Mouse (Mus musculus): ENCODE measurements around the gene Chaf1a. TPM values are rescaled to one million over a fixed set of nuclear protein-coding genes. Genes with fewer than 3 reads are reported as not detected.
A peak's percentile ranks its signal among the peaks of the same experiment; 100 is the strongest.

The Chaf1a gene
- polyA plus RNA-seq, 1 experiment from 2014 or later = 32.0 TPM

DNA sequence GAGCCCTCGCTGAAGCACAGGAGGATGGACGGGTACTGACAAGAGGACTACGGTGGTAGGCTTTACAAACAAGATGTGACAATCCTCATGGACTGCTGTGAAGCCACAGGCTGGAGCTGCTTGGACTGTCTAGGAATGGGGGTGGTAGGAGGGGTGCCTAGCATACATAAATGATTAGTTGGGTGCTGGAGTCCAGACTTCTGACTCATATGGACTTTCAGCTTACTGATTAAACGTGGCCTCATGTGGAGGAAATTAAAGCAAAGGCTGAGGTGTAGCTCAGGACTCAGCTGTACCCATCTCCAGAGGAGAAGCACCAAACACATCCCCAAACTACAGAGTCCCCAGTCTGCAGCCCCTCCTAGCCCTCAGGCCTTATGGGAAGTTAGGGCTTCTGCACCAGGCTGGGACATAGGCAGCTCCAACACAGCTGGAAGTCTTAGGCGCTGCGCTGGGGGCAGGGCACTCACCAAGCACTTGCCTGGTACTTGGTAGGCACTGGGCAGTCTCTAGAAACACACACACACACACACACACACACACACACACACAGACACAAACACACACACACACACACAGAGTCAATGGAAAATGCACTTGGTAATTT, 8.0 kb upstream of the Chaf1a start:
- no peak overlapping the region for H3K4me3 ChIP-seq (ENCODE audit: low read depth, low read length)
- H3K4me2 ChIP-seq = no peak overlapping the region
- WGBS = 74% methylated on average over 6 of the region's 6 CpGs
- H3K27me3 ChIP-seq (replicated peaks; ENCODE audit: control insufficient read depth, insufficient read depth, low read length) = no peaks in the 10 kb centered on the region
- no peak overlapping the region for H3K9ac ChIP-seq (ENCODE audit: low read depth, low read length)
- peaks cover 19% of the 10 kb centered on the region for H3K36me3 ChIP-seq (ENCODE audit: control insufficient read depth, insufficient read depth, low read length)
- no peak overlapping the region for H3K27ac ChIP-seq (ENCODE audit: low read depth, low read length)
- H3K9me3 ChIP-seq (ENCODE audit: control insufficient read depth, low read length) = no peaks in the 10 kb centered on the region
- ATAC-seq (replicated peaks; ENCODE audit: low FRiP score) (no peak), DNase-seq (ENCODE audit: low spot score) (no peak)
- peaks cover 45% of the 10 kb centered on the region for H3K4me1 ChIP-seq (replicated peaks; ENCODE audit: control insufficient read depth, insufficient read depth, low read length)

DNA sequence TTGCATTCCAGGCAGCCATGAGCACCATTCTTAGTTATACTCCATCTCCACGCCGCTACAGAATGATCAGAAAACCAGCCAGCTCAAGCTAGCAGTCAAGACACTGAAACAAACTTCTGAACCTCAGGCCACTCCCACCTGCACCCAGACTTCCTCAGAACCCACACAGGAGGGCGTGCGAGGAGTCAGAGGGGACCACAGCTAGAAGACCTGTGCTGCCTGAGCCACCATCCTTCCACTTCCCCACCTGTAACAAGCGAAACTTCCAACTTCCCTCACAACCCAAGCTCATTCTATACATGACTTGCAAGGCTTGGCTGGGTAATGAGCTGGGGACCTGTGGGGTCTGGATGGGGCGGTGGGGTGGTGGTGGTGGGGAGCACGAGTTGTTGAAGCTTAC, 7.4 kb upstream of the Chaf1a start:
- peaks cover 47% of the 10 kb centered on the region for H3K4me1 ChIP-seq (replicated peaks; ENCODE audit: control insufficient read depth, insufficient read depth, low read length)
- no peak overlapping the region for H3K4me3 ChIP-seq (ENCODE audit: low read depth, low read length)
- 68% methylated on average over 7 of the region's 7 CpGs for WGBS
- no peak overlapping the region for H3K27ac ChIP-seq (ENCODE audit: low read depth, low read length)
- H3K27me3 ChIP-seq (replicated peaks; ENCODE audit: control insufficient read depth, insufficient read depth, low read length) = no peaks in the 10 kb centered on the region
- H3K9ac ChIP-seq (ENCODE audit: low read depth, low read length) = no peak overlapping the region
- H3K9me3 ChIP-seq (ENCODE audit: control insufficient read depth, low read length) = no peaks in the 10 kb centered on the region
- H3K36me3 ChIP-seq (ENCODE audit: control insufficient read depth, insufficient read depth, low read length) = peaks cover 19% of the 10 kb centered on the region
- DNase-seq (ENCODE audit: low spot score) (no peak), ATAC-seq (replicated peaks; ENCODE audit: low FRiP score) (no peak)
- no peak overlapping the region for H3K4me2 ChIP-seq

GRCm38 (mm10) chr17:56034040-56034725, 6.1 kb upstream of the Chaf1a start:
- Histone ChIP-seq H3K9ac (ENCODE audit: low read depth, low read length) (no peak overlapping the region), H3K4me3 (ENCODE audit: low read depth, low read length) (0 out of 2 replicates have a peak overlapping the region, but pooled peaks have one; percentile 4), H3K4me2 (peak overlapping the region; percentile 87), H3K36me3 (ENCODE audit: control insufficient read depth, insufficient read depth, low read length) (peaks cover 13% of the 10 kb centered on the region), H3K4me1 (replicated peaks; ENCODE audit: control insufficient read depth, insufficient read depth, low read length) (peaks cover 47% of the 10 kb centered on the region), H3K9me3 (ENCODE audit: control insufficient read depth, low read length) (no peaks in the 10 kb centered on the region), H3K27me3 (replicated peaks; ENCODE audit: control insufficient read depth, insufficient read depth, low read length) (no peaks in the 10 kb centered on the region), H3K27ac (ENCODE audit: low read depth, low read length) (0 out of 2 replicates have a peak overlapping the region, but pooled peaks have one; percentile 23)
- no peak for ATAC-seq (replicated peaks; ENCODE audit: low FRiP score)
- DNase-seq (ENCODE audit: low spot score) = no peak
- WGBS = 80% methylated on average over 7 of the region's 7 CpGs

DNA sequence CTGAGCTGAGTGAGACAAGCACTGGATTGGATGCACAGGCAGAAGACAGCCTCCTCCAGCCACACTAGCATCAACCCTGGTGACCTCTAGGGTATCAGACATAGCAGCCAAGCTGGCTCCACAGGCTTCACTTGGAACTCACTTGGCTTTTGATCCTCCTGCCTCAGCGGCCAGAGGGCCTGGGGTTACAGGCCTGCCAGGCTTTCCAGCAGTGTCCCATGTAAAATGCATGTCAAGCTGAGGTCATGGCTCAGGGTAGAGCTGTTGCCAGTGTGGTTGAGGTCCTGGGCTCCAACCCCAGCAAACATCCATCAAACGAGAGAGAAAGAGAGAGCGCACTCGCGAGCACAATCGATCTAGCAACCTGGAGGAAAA, 5.5 kb upstream of the Chaf1a start:
- ATAC-seq (replicated peaks; ENCODE audit: low FRiP score) = no peak
- peaks cover 47% of the 10 kb centered on the region for H3K4me1 ChIP-seq (replicated peaks; ENCODE audit: control insufficient read depth, insufficient read depth, low read length)
- peak overlapping the region; percentile 87 for H3K4me2 ChIP-seq
- H3K27ac ChIP-seq (ENCODE audit: low read depth, low read length) = no peak overlapping the region
- no peak for DNase-seq (ENCODE audit: low spot score)
- no peaks in the 10 kb centered on the region for H3K27me3 ChIP-seq (replicated peaks; ENCODE audit: control insufficient read depth, insufficient read depth, low read length)
- peak overlapping the region; percentile 4; the same call in 1 of the 2 replicates for H3K4me3 ChIP-seq (ENCODE audit: low read depth, low read length)
- 83% methylated on average over 6 of the region's 6 CpGs for WGBS
- peaks cover 9% of the 10 kb centered on the region for H3K36me3 ChIP-seq (ENCODE audit: control insufficient read depth, insufficient read depth, low read length)
- H3K9me3 ChIP-seq (ENCODE audit: control insufficient read depth, low read length) = no peaks in the 10 kb centered on the region
- no peak overlapping the region for H3K9ac ChIP-seq (ENCODE audit: low read depth, low read length)

DNA sequence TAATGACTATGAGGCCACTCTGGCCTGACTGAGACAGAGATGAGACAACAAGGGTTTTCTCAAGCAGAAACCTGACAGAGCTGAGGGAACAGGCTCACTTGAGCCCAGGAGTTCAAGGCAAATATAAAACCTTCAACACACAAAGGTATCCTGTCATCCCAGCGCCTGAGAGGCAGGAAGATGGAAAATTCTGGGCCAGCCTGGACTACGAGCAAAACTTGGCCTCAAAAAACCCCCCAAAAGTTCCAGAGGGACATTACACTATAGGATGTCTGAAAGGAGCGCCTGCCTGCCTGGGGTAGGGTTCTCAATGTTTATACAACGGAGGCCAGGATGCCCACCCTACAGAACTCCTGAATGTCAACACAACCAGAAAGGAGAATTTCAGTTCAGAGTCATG, 5.0 kb upstream of the Chaf1a start:
- DNase-seq (ENCODE audit: low spot score) = no peak
- 70% methylated on average over 4 of the region's 4 CpGs for WGBS
- no peak for ATAC-seq (replicated peaks; ENCODE audit: low FRiP score)
- no peaks in the 10 kb centered on the region for H3K27me3 ChIP-seq (replicated peaks; ENCODE audit: control insufficient read depth, insufficient read depth, low read length)
- peaks cover 47% of the 10 kb centered on the region for H3K4me1 ChIP-seq (replicated peaks; ENCODE audit: control insufficient read depth, insufficient read depth, low read length)
- no peak overlapping the region; the same call in 1 of the 2 replicates for H3K27ac ChIP-seq (ENCODE audit: low read depth, low read length)
- H3K9ac ChIP-seq (ENCODE audit: low read depth, low read length) = peak overlapping the region; percentile 98
- peak overlapping the region; percentile 87 for H3K4me2 ChIP-seq
- peak overlapping the region; percentile 77 for H3K4me3 ChIP-seq (ENCODE audit: low read depth, low read length)
- peaks cover 9% of the 10 kb centered on the region for H3K36me3 ChIP-seq (ENCODE audit: control insufficient read depth, insufficient read depth, low read length)
- no peaks in the 10 kb centered on the region for H3K9me3 ChIP-seq (ENCODE audit: control insufficient read depth, low read length)

- Histone ChIP-seq H3K9me3 (ENCODE audit: control insufficient read depth, low read length) (no peaks in the 10 kb centered on the region), H3K27me3 (replicated peaks; ENCODE audit: control insufficient read depth, insufficient read depth, low read length) (no peaks in the 10 kb centered on the region), H3K4me3 (ENCODE audit: low read depth, low read length) (peak within 1 kb of the TSS; percentile 77), H3K4me1 (replicated peaks; ENCODE audit: control insufficient read depth, insufficient read depth, low read length) (peaks cover 37% of the 10 kb centered on the region), H3K36me3 (ENCODE audit: control insufficient read depth, insufficient read depth, low read length) (peaks cover 5% of the 10 kb centered on the region), H3K9ac (ENCODE audit: low read depth, low read length) (peak within 1 kb of the TSS; percentile 98), H3K4me2 (peak within 1 kb of the TSS; percentile 87), H3K27ac (ENCODE audit: low read depth, low read length) (peak within 1 kb of the TSS; percentile 91)
- DNase-seq (ENCODE audit: low spot score) = peak; percentile 99
- WGBS = under 1% methylated on average over 73 of the region's 74 CpGs
- peak; percentile 86 for ATAC-seq (replicated peaks; ENCODE audit: low FRiP score)
These were observed 3.9 kb upstream of the Chaf1a start, which contains the start of gene Sh3gl1 for GRCm38 (mm10) chr17:56036176-56036900. Gene Sh3gl1 (minus strand): TSS chr17:56036635.

GRCm38 (mm10) chr17:56036901-56037287, 3.3 kb upstream of the Chaf1a start:
- Histone ChIP-seq H3K9me3 (ENCODE audit: control insufficient read depth, low read length) (no peaks in the 10 kb centered on the region), H3K27me3 (replicated peaks; ENCODE audit: control insufficient read depth, insufficient read depth, low read length) (no peaks in the 10 kb centered on the region), H3K9ac (ENCODE audit: low read depth, low read length) (peak overlapping the region; percentile 56), H3K27ac (ENCODE audit: low read depth, low read length) (no peak overlapping the region), H3K36me3 (ENCODE audit: control insufficient read depth, insufficient read depth, low read length) (peaks cover 5% of the 10 kb centered on the region), H3K4me3 (ENCODE audit: low read depth, low read length) (peak overlapping the region; percentile 77), H3K4me2 (peak overlapping the region; percentile 63), H3K4me1 (replicated peaks; ENCODE audit: control insufficient read depth, insufficient read depth, low read length) (peaks cover 39% of the 10 kb centered on the region)
- ATAC-seq (replicated peaks; ENCODE audit: low FRiP score) = no peak
- WGBS = 35% methylated on average over 13 of the region's 13 CpGs
- DNase-seq (ENCODE audit: low spot score) = no peak

- WGBS = 88% methylated on average over 8 of the region's 8 CpGs
- DNase-seq (ENCODE audit: low spot score) = no peak
- Histone ChIP-seq H3K9ac (ENCODE audit: low read depth, low read length) (no peak overlapping the region), H3K27ac (ENCODE audit: low read depth, low read length) (no peak overlapping the region), H3K36me3 (ENCODE audit: control insufficient read depth, insufficient read depth, low read length) (peaks cover 3% of the 10 kb centered on the region), H3K4me3 (ENCODE audit: low read depth, low read length) (no peak overlapping the region), H3K27me3 (replicated peaks; ENCODE audit: control insufficient read depth, insufficient read depth, low read length) (no peaks in the 10 kb centered on the region), H3K4me2 (no peak overlapping the region), H3K4me1 (replicated peaks; ENCODE audit: control insufficient read depth, insufficient read depth, low read length) (peaks cover 30% of the 10 kb centered on the region), H3K9me3 (ENCODE audit: control insufficient read depth, low read length) (no peaks in the 10 kb centered on the region)
- ATAC-seq (replicated peaks; ENCODE audit: low FRiP score) = no peak
These were observed 1.5 kb upstream of the Chaf1a start for GRCm38 (mm10) chr17:56038583-56039261.
